Mouse (Mus musculus): ENCODE data around the gene Tcf12.

The Tcf12 gene

GRCm38 (mm10) chr9:71803281-71803680, 308.4 kb downstream of the Tcf12 start:
- no peak for DNase-seq (ENCODE audit: low spot score)

GRCm38 (mm10) chr9:71799598-71799997, 312.1 kb downstream of the Tcf12 start:
- no peak for DNase-seq (ENCODE audit: low spot score)

GRCm38 (mm10) chr9:71798176-71798575, 313.5 kb downstream of the Tcf12 start:
- DNase-seq (ENCODE audit: low spot score) = peak; percentile 39

Measured in ovary, adult 18-20 months (tissue).